Mouse (Mus musculus) heart, postnatal 0 days (tissue): Measurements from ENCODE around the gene Fmnl2.

Source experiments
- CTCF ChIP-seq: IDR thresholded peaks from 2 replicates; pipeline ENCODE4 v1.5.1; 2016; ENCODE audit warnings: antibody characterized with exemption, control low read depth, low read depth
- EP300 ChIP-seq: IDR thresholded peaks from 2 replicates; pipeline ENCODE4 v1.6.1; 2016; ENCODE audit warnings: antibody characterized with exemption, low read depth

- TF ChIP-seq CTCF (no peak), EP300 (no peak)
Observed at GRCm38 (mm10) chr2:52927381-52927780, 69.7 kb downstream of the Fmnl2 start.
